Mouse (Mus musculus): Measurements from ENCODE around the gene Serpina7. TPM values are rescaled to one million over a fixed set of nuclear protein-coding genes. Genes with fewer than 3 reads are reported as not detected.

Serpina7 gene
- polyA plus RNA-seq, 1 experiment from 2014 or later = 0.54 TPM

- H3K27me3 ChIP-seq (ENCODE audit: control insufficient read depth, insufficient read depth, low read length) = no peaks in the 10 kb centered on the region
- H3K27ac ChIP-seq (ENCODE audit: low read length) = no peak overlapping the region
- H3K4me3 ChIP-seq (replicated peaks; ENCODE audit: low read length) = no peak overlapping the region
- H3K9ac ChIP-seq (ENCODE audit: low read length) = no peak overlapping the region
- H3K4me1 ChIP-seq (ENCODE audit: control insufficient read depth, insufficient read depth, low read length) = no peaks in the 10 kb centered on the region
- no peaks in the 10 kb centered on the region for H3K9me3 ChIP-seq (replicated peaks; ENCODE audit: control insufficient read depth, low read length)
- 30% methylated on average over 2 of the region's 2 CpGs for WGBS
- no peak overlapping the region for H3K4me2 ChIP-seq (ENCODE audit: low read depth, low read length)
- no peaks in the 10 kb centered on the region for H3K36me3 ChIP-seq (ENCODE audit: control insufficient read depth, insufficient read depth, low read length)
- no peak for ATAC-seq (ENCODE audit: insufficient read depth, low FRiP score)
Observed at GRCm38 (mm10) chrX:139039314-139039713, 45.7 kb downstream of the Serpina7 start.

GRCm38 (mm10) chrX:139037666-139038065 is 47.4 kb downstream of the Serpina7 start:
- H3K4me1 ChIP-seq (ENCODE audit: control insufficient read depth, insufficient read depth, low read length) = no peaks in the 10 kb centered on the region
- no peak overlapping the region for H3K4me3 ChIP-seq (replicated peaks; ENCODE audit: low read length)
- H3K27ac ChIP-seq (ENCODE audit: low read length) = no peak overlapping the region
- no peak for ATAC-seq (ENCODE audit: insufficient read depth, low FRiP score)
- H3K36me3 ChIP-seq (ENCODE audit: control insufficient read depth, insufficient read depth, low read length) = no peaks in the 10 kb centered on the region
- no peaks in the 10 kb centered on the region for H3K9me3 ChIP-seq (replicated peaks; ENCODE audit: control insufficient read depth, low read length)
- 96% methylated on average over 1 of the region's 1 CpGs for WGBS
- no peaks in the 10 kb centered on the region for H3K27me3 ChIP-seq (ENCODE audit: control insufficient read depth, insufficient read depth, low read length)
- H3K9ac ChIP-seq (ENCODE audit: low read length) = no peak overlapping the region
- no peak overlapping the region for H3K4me2 ChIP-seq (ENCODE audit: low read depth, low read length)

Other genes with a start within 250 kb of the Serpina7 start
- 33.7 and 42.9 TPM in 2 replicates for gene Nrk, start 170.8 kb downstream of the Serpina7 start, polyA plus RNA-seq (2015; fragmentation: Nextera tagmentation; extraction: Ambion mirVana)
- 0.23 TPM in 1 of 2 replicates, not detected in the other for gene 4930513O06Rik, start 1.0 kb upstream of the Serpina7 start, polyA plus RNA-seq (2015; fragmentation: Nextera tagmentation; extraction: Ambion mirVana)
- gene 4933428M09Rik, start 94.0 kb upstream of the Serpina7 start, polyA plus RNA-seq (2015; fragmentation: Nextera tagmentation; extraction: Ambion mirVana) = not detected in 2 replicates
- gene Mum1l1, start 124.8 kb upstream of the Serpina7 start, polyA plus RNA-seq (2015; fragmentation: Nextera tagmentation; extraction: Ambion mirVana) = 15.8 and 16.8 TPM in 2 replicates
- gene Trap1a, start 248.4 kb upstream of the Serpina7 start, polyA plus RNA-seq (2015; fragmentation: Nextera tagmentation; extraction: Ambion mirVana) = not detected in 2 replicates

Measured in stomach, embryonic 16.5 days (tissue).